18 mouse cellular contexts compared by ENCODE assay signal in the genomic region with DNA sequence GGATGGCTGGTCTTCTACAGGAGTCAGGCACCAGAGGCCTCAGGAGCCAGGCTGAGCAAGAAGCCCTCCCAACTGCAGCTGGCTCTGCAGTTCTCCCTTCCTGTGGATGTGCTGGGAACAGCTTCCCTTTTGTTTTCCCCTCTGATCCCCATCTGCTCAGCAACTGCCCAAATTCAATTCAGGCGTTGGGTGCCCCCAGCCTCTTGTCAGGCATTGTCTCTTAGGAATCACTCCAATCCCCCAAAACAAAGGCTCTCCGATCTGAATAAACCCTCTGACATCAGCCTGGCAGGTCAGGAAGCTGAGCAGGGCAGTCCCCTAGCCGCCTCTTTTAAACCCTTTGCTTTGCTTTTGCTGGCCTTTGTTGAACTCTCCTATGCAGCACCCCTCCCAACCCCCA.
DNase-seq lines count a peak whose midpoint lies in the region; ATAC-seq and TF ChIP-seq lines count a peak whose summit lies in the region.
"Had no signal": no experiment of that assay in that cellular context is flagged by ENCODE, and none has a peak within 500 bp of the region (broad histone marks: within the 10 kb centered on the region; RNA-seq: fewer than 3 reads in every experiment).

No protein-coding gene starts in this region.

- TF ChIP-seq POLR2A in brain, embryonic 14.5 days (IDR thresholded peaks at IDR 0.05; ENCODE audit: borderline replicate concordance, extremely low read depth, insufficient read depth, insufficient read length, poor library complexity, severe bottlenecking) = no peak

- WGBS in midbrain, embryonic 10.5 days = 10% methylated on average over 3 of the region's 3 CpGs
- WGBS in midbrain, postnatal 0 days = 45% methylated on average over 3 of the region's 3 CpGs
- 20% methylated on average over 3 of the region's 3 CpGs for WGBS in forebrain, embryonic 13.5 days

- H3K4me2 ChIP-seq in midbrain, postnatal 0 days (ENCODE audit: low read depth, low read length, poor library complexity, severe bottlenecking) = no peak overlapping the region
- H3K4me2 ChIP-seq in forebrain, embryonic 13.5 days = no peak overlapping the region
- H3K4me2 ChIP-seq: embryonic facial prominence, embryonic 15.5 days; heart, embryonic 15.5 days; hindbrain, embryonic 15.5 days had no signal

- peaks cover 100% of the 10 kb centered on the region for H3K27me3 ChIP-seq in midbrain, embryonic 10.5 days (ENCODE audit: low read depth, poor library complexity, severe bottlenecking)
- peaks cover 9% of the 10 kb centered on the region; the same call in 1 of the 2 replicates for H3K27me3 ChIP-seq in midbrain, postnatal 0 days (ENCODE audit: insufficient read depth, low read length)
- peaks cover 19% of the 10 kb centered on the region for H3K27me3 ChIP-seq in forebrain, embryonic 13.5 days
- H3K27me3 ChIP-seq: heart, embryonic 15.5 days had no signal

- H3K4me1 ChIP-seq in midbrain, embryonic 10.5 days = peaks cover 47% of the 10 kb centered on the region
- no peaks in the 10 kb centered on the region for H3K4me1 ChIP-seq in midbrain, postnatal 0 days (ENCODE audit: insufficient read depth, low read length)
- H3K4me1 ChIP-seq in forebrain, embryonic 13.5 days = peaks cover 12% of the 10 kb centered on the region
- H3K4me1 ChIP-seq: embryonic facial prominence, embryonic 15.5 days; heart, embryonic 15.5 days; hindbrain, embryonic 15.5 days had no signal

- H3K27ac ChIP-seq in midbrain, embryonic 10.5 days (replicated peaks) = peak overlapping the region; percentile 83
- no peak overlapping the region for H3K27ac ChIP-seq in midbrain, postnatal 0 days (ENCODE audit: low read depth, low read length)
- H3K27ac ChIP-seq in forebrain, embryonic 13.5 days = no peak overlapping the region; the same call in 1 of the 2 replicates
- H3K27ac ChIP-seq: embryonic facial prominence, embryonic 15.5 days; heart, embryonic 15.5 days; hindbrain, embryonic 15.5 days had no signal

- ATAC-seq in midbrain, postnatal 0 days (ENCODE audit: low FRiP score) = no peak
- ATAC-seq in forebrain, embryonic 13.5 days = peak; percentile 41; the same call in 1 of the 2 replicates
- no peak for ATAC-seq in granulocyte monocyte progenitor cell, adult 5-6 weeks (replicated peaks; ENCODE audit: poor library complexity, severe bottlenecking)

- no peak for TF ChIP-seq CTCF in midbrain, postnatal 0 days (IDR thresholded peaks at IDR 0.05)
- TF ChIP-seq CTCF in brain, embryonic 14.5 days (IDR thresholded peaks at IDR 0.05; ENCODE audit: borderline replicate concordance, extremely low read depth, insufficient read depth, insufficient read length) = no peak

- H3K36me3 ChIP-seq in midbrain, embryonic 10.5 days = no peaks in the 10 kb centered on the region
- no peaks in the 10 kb centered on the region for H3K36me3 ChIP-seq in midbrain, postnatal 0 days (ENCODE audit: insufficient read depth, low read length)
- no peaks in the 10 kb centered on the region for H3K36me3 ChIP-seq in forebrain, embryonic 13.5 days (ENCODE audit: poor library complexity, severe bottlenecking)
- H3K36me3 ChIP-seq: embryonic facial prominence, embryonic 15.5 days; heart, embryonic 15.5 days; hindbrain, embryonic 15.5 days had no signal

- no peak overlapping the region for H3K9ac ChIP-seq in midbrain, postnatal 0 days (replicated peaks; ENCODE audit: low read length, poor library complexity, severe bottlenecking)
- no peak overlapping the region for H3K9ac ChIP-seq in forebrain, embryonic 13.5 days
- H3K9ac ChIP-seq: embryonic facial prominence, embryonic 15.5 days; heart, embryonic 15.5 days; hindbrain, embryonic 15.5 days had no signal

- peak; percentile 74 for DNase-seq in midbrain, embryonic 10.5 days (ENCODE audit: low spot score)
- no peak for DNase-seq in midbrain, postnatal 0 days (ENCODE audit: low spot score)
- peak; percentile 64 for DNase-seq in brain, embryonic 14.5 days (ENCODE audit: low read depth)
- DNase-seq in retina, postnatal 1 day = peak; percentile 90
- no peak for DNase-seq in layer of hippocampus, postnatal 14 days (ENCODE audit: low spot score in 2 of 2)
- DNase-seq: adrenal gland, postnatal 25 days; cerebellum, postnatal 10 days; kidney, adult 11 months; kidney, postnatal 10 days; liver; lung, adult 18-20 months; lung, postnatal 36 days; thymus, postnatal 36 days had no signal

- no peak overlapping the region for H3K4me3 ChIP-seq in midbrain, embryonic 10.5 days
- H3K4me3 ChIP-seq in midbrain, postnatal 0 days (ENCODE audit: low read depth, low read length) = no peak overlapping the region
- H3K4me3 ChIP-seq in forebrain, embryonic 13.5 days = no peak overlapping the region
- H3K4me3 ChIP-seq: embryonic facial prominence, embryonic 15.5 days; heart, embryonic 15.5 days; hindbrain, embryonic 15.5 days had no signal

- no peaks in the 10 kb centered on the region for H3K9me3 ChIP-seq in midbrain, embryonic 10.5 days (replicated peaks)
- no peaks in the 10 kb centered on the region for H3K9me3 ChIP-seq in midbrain, postnatal 0 days (ENCODE audit: low read length)
- no peaks in the 10 kb centered on the region for H3K9me3 ChIP-seq in forebrain, embryonic 13.5 days (replicated peaks)
- H3K9me3 ChIP-seq: embryonic facial prominence, embryonic 15.5 days; heart, embryonic 15.5 days; hindbrain, embryonic 15.5 days had no signal

Comparison
In these comparisons a context has a peak if more than half of its experiments do, and no peak if none do; other contexts are left out.
1. DNase-seq: peak in midbrain, embryonic 10.5 days (single experiment), brain, embryonic 14.5 days (single experiment) and retina, postnatal 1 day (single experiment); none in midbrain, postnatal 0 days (single experiment) and layer of hippocampus, postnatal 14 days (0 of 2).